ENCODE assay signal across 8 mouse cellular contexts in genomic region chr12:104953941-104954340, GRCm38 (mm10). TPM values are rescaled to one million over a fixed set of nuclear protein-coding genes. Genes with fewer than 3 reads are reported as not detected.
A peak's percentile ranks its signal among the peaks of the same experiment; 100 is the strongest.
DNase-seq lines count a peak whose midpoint lies in the region; ATAC-seq and TF ChIP-seq lines count a peak whose summit lies in the region.

No protein-coding gene starts in this region.

- no peak overlapping the region for H3K27ac ChIP-seq in liver, embryonic 13.5 days
- no peak overlapping the region for H3K27ac ChIP-seq in small intestine, adult 2 months (ENCODE audit: insufficient read depth, low read depth, low read length)

- H3K4me3 ChIP-seq in liver, embryonic 13.5 days (replicated peaks), result no peak overlapping the region
- H3K4me3 ChIP-seq in small intestine, adult 2 months (ENCODE audit: low read depth, low read length), result no peak overlapping the region

- H3K4me1 ChIP-seq in liver, embryonic 13.5 days (replicated peaks), result 0 out of 2 replicates have a peak, but pooled peaks cover 3% of the 10 kb centered on the region
- H3K4me1 ChIP-seq in small intestine, adult 2 months (ENCODE audit: control insufficient read depth, insufficient read depth, insufficient read length, low read length), result peaks cover 4% of the 10 kb centered on the region

- no peaks in the 10 kb centered on the region for H3K27me3 ChIP-seq in liver, embryonic 13.5 days
- H3K27me3 ChIP-seq in small intestine, adult 2 months (ENCODE audit: control insufficient read depth, insufficient read depth, low read length), result no peaks in the 10 kb centered on the region

- DNase-seq in gastrocnemius, adult 18-20 months (ENCODE audit: low spot score), result peak; percentile 50
- no peak for DNase-seq in gastrocnemius, postnatal 25 days
- DNase-seq in 3134 (ENCODE audit: extremely low read depth, insufficient read length, low spot score), result peak; percentile 39
- DNase-seq in T-cell, adult 2 months (ENCODE audit: low spot score), result peak; percentile 46
- peak; percentile 43 to 47 for DNase-seq in cerebellum, postnatal 36 days
- DNase-seq in induced T-regulatory cell, adult 2 months (ENCODE audit: low read depth), result peak; percentile 74
- DNase-seq in liver, embryonic 13.5 days, result peak; percentile 38

- WGBS in liver, embryonic 13.5 days (ENCODE audit: insufficient replicate concordance), result 39% methylated on average over 4 of the region's 4 CpGs
- WGBS in small intestine, adult 2 months, result 28% methylated on average over 4 of the region's 4 CpGs

- H3K4me2 ChIP-seq in liver, embryonic 13.5 days, result no peak overlapping the region

- no peak for TF ChIP-seq POLR2A in small intestine, adult 2 months (IDR thresholded peaks at IDR 0.05; ENCODE audit: low read depth, low read length)

- peak; percentile 43 for ATAC-seq in liver, embryonic 13.5 days (ENCODE audit: low read depth)

- peak; percentile 65; the same call in 1 of the 2 replicates for TF ChIP-seq CTCF in small intestine, adult 2 months (IDR thresholded peaks at IDR 0.05; ENCODE audit: extremely low read depth, insufficient read length, insufficient replicate concordance, low read depth, low read length)

- H3K9me3 ChIP-seq in liver, embryonic 13.5 days (replicated peaks), result no peaks in the 10 kb centered on the region

- peaks cover 48% of the 10 kb centered on the region for H3K36me3 ChIP-seq in liver, embryonic 13.5 days
- no peaks in the 10 kb centered on the region for H3K36me3 ChIP-seq in small intestine, adult 2 months (ENCODE audit: control insufficient read depth, insufficient read depth, low read length)

- no peak overlapping the region for H3K9ac ChIP-seq in liver, embryonic 13.5 days

RNA-seq across cellular contexts. Expression of gene Syne3, which starts 55.7 kb away (rescaled TPM):
- 1 to 10 TPM; 3.6 to 4.3 TPM for total RNA-seq in gastrocnemius, adult 18-20 months (2021)
- total RNA-seq in gastrocnemius, postnatal 25 days (2021), result 1 to 10 TPM; 3.2 to 4.6 TPM
- 2.0 TPM in 2 replicates for polyA plus RNA-seq in liver, embryonic 13.5 days (2015; fragmentation: Nextera tagmentation; extraction: Ambion mirVana)
- polyA plus RNA-seq in small intestine, adult 2 months (2012; rRNA removed), result 0.88 and 1.3 TPM in 2 replicates
